Mouse (Mus musculus) lung, embryonic 14.5 days (tissue): ENCODE data around the gene Bcdin3d. TPM values are rescaled to one million over a fixed set of nuclear protein-coding genes. Genes with fewer than 3 reads are reported as not detected.
A peak's percentile ranks its signal among the peaks of the same experiment; 100 is the strongest.

Experiments used
- ATAC-seq: fragments of 200-750 bp; cut with Nextera tagmentation; 2 replicates; pipeline ENCODE4 v1.8.0; 2017; ENCODE audit warnings: mild to moderate bottlenecking, moderate TSS enrichment, moderate library complexity; ENCODE audit not compliant: insufficient read depth
- DNase-seq: peaks from one replicate; pipeline ENCODE4 v3.0.0-alpha.2; 2015
- H3K27ac ChIP-seq: fragments of 300-500 bp; sonication (generic); 2 replicates; pipeline ENCODE4 v1.5.1; 2014; ENCODE audit warnings: low read depth, mild to moderate bottlenecking, moderate library complexity
- H3K27me3 ChIP-seq: fragments of 300-500 bp; sonication (generic); 2 replicates; pipeline ENCODE4 v1.6.1; 2014; ENCODE audit warnings: low read length, control low read depth; ENCODE audit not compliant: insufficient read depth
- H3K36me3 ChIP-seq: fragments of 300-500 bp; sonication (generic); 2 replicates; pipeline ENCODE4 v1.6.1; 2014; ENCODE audit warnings: control low read depth; ENCODE audit not compliant: insufficient read depth
- H3K4me1 ChIP-seq: fragments of 300-500 bp; sonication (generic); 2 replicates; pipeline ENCODE4 v1.6.1; 2014; ENCODE audit warnings: antibody characterized with exemption, control low read depth; ENCODE audit not compliant: insufficient read depth
- H3K4me2 ChIP-seq: fragments of 300-500 bp; sonication (generic); 2 replicates; pipeline ENCODE4 v1.6.1; 2014; ENCODE audit warnings: mild to moderate bottlenecking
- H3K4me3 ChIP-seq: fragments of 300-500 bp; sonication (generic); 2 replicates; pipeline ENCODE4 v1.5.1; 2014; ENCODE audit warnings: low read depth, low read length
- H3K9ac ChIP-seq: fragments of 300-500 bp; sonication (generic); 2 replicates; pipeline ENCODE4 v1.6.1; 2014
- H3K9me3 ChIP-seq: fragments of 300-500 bp; sonication (generic); 2 replicates; pipeline ENCODE4 v1.6.1; 2016; ENCODE audit warnings: low read depth, low read length, control low read depth
- CTCF ChIP-seq: IDR thresholded peaks from 2 replicates; pipeline ENCODE4 v1.5.1; 2016; ENCODE audit warnings: antibody characterized with exemption, low read depth
- WGBS: fragments of 180-500 bp; shearing (Covaris S2); extraction: QIAGEN DNeasy Blood & Tissue Kit; methylation state at CpG from one replicate; pipeline ENCODE4 v1.1.7; 2014; 5-methylcytosine and 5-hydroxymethylcytosine counted together
- polyA plus RNA-seq: library from polyadenylated mRNA; unstranded; fragments of >200 nt; fragmentation: Nextera tagmentation; extraction: Ambion mirVana; gene quantifications from 2 replicates; pipeline ENCODE4 v1.2.1, GENCODE M21; 2014

Bcdin3d gene
- polyA plus RNA-seq, 1 experiment from 2014 or later: 13.2 TPM

DNA sequence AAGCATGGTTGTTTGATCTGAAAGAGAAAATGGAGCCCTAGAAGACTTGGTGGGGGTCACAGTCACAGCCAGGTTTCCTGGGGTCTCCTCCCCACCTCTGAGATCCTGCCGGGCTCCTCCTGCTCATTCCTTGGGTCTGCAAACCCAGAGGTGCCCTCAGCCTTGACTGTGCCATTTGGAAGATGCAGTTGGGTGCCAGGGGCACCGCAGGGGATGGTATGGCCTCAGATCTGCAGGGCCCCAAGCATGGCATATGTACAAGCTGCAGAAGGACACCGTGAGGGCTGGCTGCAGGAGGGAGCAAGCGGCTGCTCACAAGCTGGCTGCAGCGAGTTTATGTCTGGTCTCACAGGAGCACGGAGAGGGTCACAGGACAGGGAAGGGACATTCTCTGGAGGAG is 25.2 kb upstream of the Bcdin3d start:
- no peak for DNase-seq
- Histone ChIP-seq H3K4me2 (no peak overlapping the region), H3K27me3 (no peaks in the 10 kb centered on the region), H3K27ac (no peak overlapping the region), H3K36me3 (no peaks in the 10 kb centered on the region), H3K4me3 (no peak overlapping the region), H3K9ac (no peak overlapping the region), H3K9me3 (no peaks in the 10 kb centered on the region), H3K4me1 (peaks cover 31% of the 10 kb centered on the region)
- no peak for ATAC-seq
- 27% methylated on average over 6 of the region's 6 CpGs for WGBS
- TF ChIP-seq CTCF: no peak

DNA sequence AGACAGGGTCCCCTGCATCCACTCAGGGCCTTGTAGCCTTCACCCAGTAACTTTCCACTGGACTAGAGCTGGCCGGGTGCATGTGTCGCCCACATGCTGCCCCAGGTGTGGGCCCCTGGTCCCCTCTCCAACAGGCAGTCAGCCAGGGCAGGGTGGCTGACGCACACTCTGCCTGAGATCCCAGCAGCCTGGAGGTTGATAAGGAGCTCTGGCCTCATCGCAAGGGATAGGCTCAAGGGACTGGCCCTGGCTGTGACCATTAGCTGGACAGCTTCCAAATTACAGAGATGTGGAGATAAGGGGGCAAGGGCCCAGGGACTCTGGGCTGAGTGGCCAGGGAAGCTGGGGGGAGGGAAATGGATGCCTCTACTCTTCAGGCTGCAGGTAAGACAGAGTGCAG is 24.3 kb upstream of the Bcdin3d start:
- no peaks in the 10 kb centered on the region for H3K9me3 ChIP-seq
- ATAC-seq: peak; percentile 19; the same call in 1 of the 2 replicates
- peaks cover 29% of the 10 kb centered on the region for H3K4me1 ChIP-seq
- no peaks in the 10 kb centered on the region for H3K27me3 ChIP-seq
- no peak overlapping the region for H3K4me3 ChIP-seq
- no peak overlapping the region for H3K4me2 ChIP-seq
- no peak for TF ChIP-seq CTCF
- DNase-seq: peak; percentile 52
- H3K27ac ChIP-seq: no peak overlapping the region
- WGBS: 34% methylated on average over 4 of the region's 4 CpGs
- H3K36me3 ChIP-seq: no peaks in the 10 kb centered on the region
- H3K9ac ChIP-seq: no peak overlapping the region

DNA sequence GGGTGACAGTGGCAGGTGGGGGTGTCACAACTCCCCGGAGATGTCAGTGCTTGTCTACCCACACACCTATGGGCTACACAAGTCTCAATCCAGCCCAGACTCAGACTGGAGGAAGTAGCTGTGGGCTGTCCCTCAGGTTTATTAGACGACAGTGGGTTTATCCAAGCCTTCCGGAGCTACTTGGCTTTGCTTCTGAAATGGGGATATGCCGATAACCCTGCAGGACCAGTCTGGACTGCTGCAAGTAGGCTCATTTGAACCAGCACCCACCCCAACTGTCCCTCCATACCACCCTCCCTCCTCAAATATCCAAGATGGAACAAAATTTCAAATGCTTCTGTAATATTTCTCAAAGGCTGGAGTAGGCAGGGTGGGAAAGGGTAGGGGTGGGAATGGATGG is 23.8 kb upstream of the Bcdin3d start:
- Histone ChIP-seq H3K27me3 (no peaks in the 10 kb centered on the region), H3K36me3 (no peaks in the 10 kb centered on the region), H3K9ac (no peak overlapping the region), H3K4me3 (no peak overlapping the region), H3K4me2 (no peak overlapping the region), H3K9me3 (no peaks in the 10 kb centered on the region), H3K27ac (no peak overlapping the region; the same call in 1 of the 2 replicates), H3K4me1 (peaks cover 29% of the 10 kb centered on the region)
- no peak for TF ChIP-seq CTCF
- ATAC-seq: peak; percentile 13; the same call in 1 of the 2 replicates
- DNase-seq: no peak
- 52% methylated on average over 4 of the region's 4 CpGs for WGBS

DNA sequence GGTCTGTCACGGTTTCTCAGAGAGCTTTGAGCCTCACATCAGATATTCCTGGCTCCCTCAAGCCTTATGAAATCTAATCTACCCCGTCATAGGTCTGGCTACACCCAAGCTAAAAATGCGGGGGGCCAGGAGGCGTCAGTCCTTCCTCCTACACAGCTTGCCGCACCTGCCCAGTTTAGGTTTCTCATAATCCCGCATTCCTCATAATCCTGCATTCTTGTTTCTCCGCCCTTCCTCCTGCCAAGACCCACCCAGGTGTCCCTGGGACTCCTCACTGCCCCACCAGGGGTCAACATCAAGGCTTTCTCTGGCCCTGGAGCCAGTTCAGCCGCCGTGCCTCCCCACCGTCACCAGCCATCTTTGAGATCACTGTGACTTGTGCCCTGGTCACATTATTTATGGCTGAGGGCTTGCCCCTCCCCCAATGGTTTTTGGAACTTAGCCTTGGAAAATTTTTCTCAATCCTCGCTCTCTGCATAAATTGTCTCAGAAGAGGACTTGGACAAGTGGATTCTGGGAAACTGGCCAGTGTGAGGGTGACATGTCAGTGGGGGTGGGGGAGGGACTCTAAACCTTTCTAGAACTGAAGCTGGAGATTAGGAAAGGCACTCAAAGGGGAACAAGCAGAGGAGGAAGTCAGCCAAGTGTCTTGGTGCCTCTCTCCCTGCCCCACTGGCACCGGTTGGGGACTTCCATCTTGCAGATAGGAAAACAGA is 23.2 kb upstream of the Bcdin3d start:
- Histone ChIP-seq H3K9ac (no peak overlapping the region), H3K27me3 (no peaks in the 10 kb centered on the region), H3K36me3 (no peaks in the 10 kb centered on the region), H3K4me1 (peaks cover 29% of the 10 kb centered on the region), H3K9me3 (no peaks in the 10 kb centered on the region), H3K4me2 (peak overlapping the region; percentile 25), H3K27ac (peak overlapping the region; percentile 50), H3K4me3 (no peak overlapping the region)
- TF ChIP-seq CTCF: no peak
- WGBS: 32% methylated on average over 12 of the region's 12 CpGs
- DNase-seq (peak; percentile 91), ATAC-seq (peak; percentile 37)

DNA sequence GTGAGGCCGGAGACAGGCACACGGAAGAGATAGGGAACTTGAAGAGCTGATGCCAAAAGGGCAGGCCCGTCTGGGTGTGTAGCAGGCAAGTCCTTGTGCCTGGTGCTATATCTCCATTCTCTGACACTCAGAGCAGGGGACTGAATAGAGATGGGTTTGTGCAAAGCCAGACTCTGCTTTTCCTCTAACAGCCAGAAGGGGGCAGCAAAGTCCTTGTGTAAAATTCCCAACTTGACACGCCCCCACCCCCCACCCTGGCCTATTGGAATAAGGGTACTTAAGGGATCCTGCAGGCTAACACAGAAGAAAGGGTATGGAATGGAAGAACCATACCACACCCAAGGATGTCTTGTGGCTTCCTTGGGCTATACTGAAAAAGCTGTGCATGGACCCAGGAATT is 22.5 kb upstream of the Bcdin3d start:
- H3K27me3 ChIP-seq: no peaks in the 10 kb centered on the region
- H3K4me2 ChIP-seq: peak overlapping the region; percentile 25
- no peak overlapping the region for H3K4me3 ChIP-seq
- no peak overlapping the region for H3K9ac ChIP-seq
- H3K4me1 ChIP-seq: peaks cover 29% of the 10 kb centered on the region
- H3K27ac ChIP-seq: peak overlapping the region; percentile 50; the same call in 1 of the 2 replicates
- peak; percentile 29 for ATAC-seq
- H3K9me3 ChIP-seq: no peaks in the 10 kb centered on the region
- peak; percentile 87 for DNase-seq
- WGBS: 8% methylated on average over 4 of the region's 4 CpGs
- peak; percentile 90 for TF ChIP-seq CTCF
- no peaks in the 10 kb centered on the region for H3K36me3 ChIP-seq

DNA sequence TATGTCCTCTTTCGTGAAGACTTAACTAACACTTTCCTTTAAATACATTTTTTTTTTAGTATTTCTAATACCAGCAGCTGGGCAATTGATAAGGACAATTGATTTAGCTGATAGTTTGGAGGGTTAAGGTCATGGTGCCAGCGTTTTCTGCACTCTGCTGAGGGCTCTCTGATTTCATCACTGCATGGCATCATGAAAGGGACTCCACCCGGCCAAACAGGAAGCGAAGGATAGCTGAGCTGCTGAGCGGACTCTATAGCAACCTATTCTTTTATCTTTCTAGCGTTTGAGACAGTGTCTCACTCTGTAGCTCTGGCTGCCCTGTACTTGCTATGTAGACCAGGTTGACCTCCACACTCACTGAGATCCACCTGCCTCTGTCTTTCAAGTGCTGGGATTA is 10.2 kb upstream of the Bcdin3d start:
- Histone ChIP-seq H3K27me3 (0 out of 2 replicates have a peak, but pooled peaks cover 4% of the 10 kb centered on the region), H3K9me3 (no peaks in the 10 kb centered on the region), H3K27ac (no peak overlapping the region), H3K4me1 (no peaks in the 10 kb centered on the region), H3K4me3 (no peak overlapping the region), H3K4me2 (no peak overlapping the region), H3K36me3 (no peaks in the 10 kb centered on the region), H3K9ac (no peak overlapping the region)
- no peak for TF ChIP-seq CTCF
- ATAC-seq: no peak
- no peak for DNase-seq
- 55% methylated on average over 6 of the region's 6 CpGs for WGBS

DNA sequence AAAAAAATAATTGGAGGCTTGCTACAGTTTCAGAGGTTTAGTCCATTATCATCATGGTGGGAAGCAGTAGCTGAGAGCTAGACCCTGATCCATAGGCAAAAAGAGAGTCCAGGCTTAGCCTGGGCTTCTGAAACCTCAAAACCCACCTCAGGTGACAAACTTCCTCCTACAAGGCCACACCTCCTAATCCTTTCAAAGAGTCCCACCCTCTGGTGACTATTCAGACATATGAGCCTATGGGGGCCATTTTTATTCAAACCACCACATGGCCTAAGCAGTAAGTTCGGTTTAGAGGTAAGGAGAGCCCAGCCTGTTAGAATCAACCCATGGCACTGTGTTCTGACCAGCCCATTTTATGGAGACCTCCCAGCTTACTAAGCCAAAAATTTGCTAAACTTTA is 1.3 kb upstream of the Bcdin3d start:
- ATAC-seq: no peak
- no peak for TF ChIP-seq CTCF
- Histone ChIP-seq H3K4me1 (0 out of 2 replicates have a peak, but pooled peaks cover 3% of the 10 kb centered on the region), H3K9me3 (no peaks in the 10 kb centered on the region), H3K9ac (no peak overlapping the region), H3K4me3 (no peak overlapping the region), H3K27me3 (no peaks in the 10 kb centered on the region), H3K27ac (no peak overlapping the region), H3K36me3 (peaks cover under 1% of the 10 kb centered on the region; the same call in 1 of the 2 replicates), H3K4me2 (no peak overlapping the region)
- 78% methylated on average over 1 of the region's 1 CpGs for WGBS
- no peak for DNase-seq
